Mouse (Mus musculus): ENCODE data around the gene Irf8. TPM values are rescaled to one million over a fixed set of nuclear protein-coding genes. Genes with fewer than 3 reads are reported as not detected.

The Irf8 gene
- 1 to 10 TPM; 8.4 to 9.7 TPM for total RNA-seq (2021)

DNA sequence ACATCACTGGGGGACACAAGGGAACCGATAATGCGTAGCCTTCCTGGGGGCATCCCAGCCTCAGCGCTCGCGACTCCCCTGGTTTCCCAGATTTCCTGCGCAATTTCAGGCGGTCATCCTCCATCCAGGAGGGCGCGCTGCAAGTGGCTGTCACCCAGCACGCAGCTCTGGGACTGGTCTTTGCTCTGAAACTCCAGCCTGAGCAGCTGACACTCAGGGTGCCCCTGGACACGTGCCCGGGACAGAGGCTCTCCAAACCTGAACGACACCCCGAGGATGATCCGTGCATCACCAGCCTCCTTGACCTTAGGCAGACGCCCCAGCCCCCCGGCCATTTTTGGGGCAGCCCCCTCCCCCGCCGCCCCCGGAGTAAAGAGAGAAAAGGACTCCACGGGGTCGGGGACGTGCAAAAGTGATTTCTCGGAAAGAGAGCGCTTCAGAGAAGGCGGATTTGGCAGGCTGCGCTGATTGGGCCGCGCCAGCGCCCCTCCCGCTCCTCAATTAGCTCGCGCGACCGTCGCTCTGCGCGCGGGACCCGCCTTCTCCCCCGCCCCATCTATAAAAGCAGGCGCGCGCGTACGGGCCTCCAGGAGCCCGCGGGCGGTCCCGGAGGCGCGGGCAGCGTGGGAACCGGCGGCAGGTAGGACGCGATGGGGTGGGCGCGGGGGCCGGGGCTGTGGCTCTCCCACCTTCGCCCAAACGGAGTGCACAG, at the start of gene Irf8:
Gene Irf8, plus strand, starts transcription at position 589 of the 712 bp plus-strand sequence.
- peak; percentile 91 for DNase-seq

DNA sequence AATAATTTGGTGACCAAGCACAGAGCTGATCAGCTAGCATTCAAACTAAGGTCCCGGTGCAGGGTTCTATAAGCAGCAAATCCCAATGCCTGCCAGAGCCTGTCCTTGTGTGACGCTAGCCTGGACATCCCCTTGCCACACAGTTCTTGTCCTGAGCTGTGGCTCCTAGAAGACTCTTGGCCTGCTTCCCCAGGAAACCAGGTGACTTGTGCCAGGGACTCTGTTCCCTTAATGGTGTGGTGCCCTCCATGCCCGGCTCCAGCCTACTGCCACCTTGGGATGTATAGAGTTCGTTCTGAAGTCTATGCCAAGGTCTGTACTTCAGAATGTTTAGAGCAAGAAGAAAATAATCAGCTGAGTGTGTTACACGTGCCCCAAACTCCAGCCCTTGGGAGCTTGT, 49.6 kb upstream of the Irf8 start:
- DNase-seq: no peak

DNA sequence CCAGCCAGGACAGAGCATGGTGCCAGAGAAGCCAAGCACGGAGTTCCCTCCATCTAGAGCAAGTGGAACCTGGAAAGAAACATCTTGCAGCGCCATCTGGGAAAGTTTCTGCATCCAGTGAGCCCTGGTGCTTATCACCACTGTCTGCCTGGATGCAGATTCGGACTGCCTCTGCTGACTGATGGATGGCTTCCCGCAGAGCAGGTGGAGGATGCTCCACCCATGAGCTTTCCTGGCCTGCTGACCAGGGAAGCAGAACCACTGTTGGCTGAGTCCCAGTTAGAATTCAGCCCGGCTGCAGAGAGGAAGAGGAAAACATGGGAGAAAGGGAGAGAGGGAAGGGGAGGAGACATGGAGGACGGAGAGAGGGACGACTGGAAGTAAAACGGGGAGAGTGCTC, 48.4 kb upstream of the Irf8 start:
- peak; percentile 51 for DNase-seq

DNA sequence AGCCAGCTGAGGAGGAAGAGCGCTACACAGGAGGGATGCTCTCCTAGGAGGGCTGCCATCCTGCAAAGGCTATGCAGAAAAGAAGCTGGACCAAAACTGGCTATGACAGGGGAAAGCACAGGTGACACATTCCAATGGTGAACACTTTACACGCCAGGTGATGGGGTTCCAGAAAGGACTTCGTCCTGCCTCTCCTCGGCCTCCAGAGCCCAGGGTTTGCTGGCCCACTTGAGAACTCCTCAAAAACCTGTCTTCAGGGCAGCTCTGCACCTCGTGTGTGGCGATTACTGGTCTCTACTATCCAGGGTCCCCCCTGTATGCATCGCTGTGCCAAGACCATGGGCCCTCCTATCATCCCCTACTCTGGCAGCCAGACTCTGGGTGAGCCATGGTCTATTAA, 47.6 kb upstream of the Irf8 start:
- no peak for DNase-seq

DNA sequence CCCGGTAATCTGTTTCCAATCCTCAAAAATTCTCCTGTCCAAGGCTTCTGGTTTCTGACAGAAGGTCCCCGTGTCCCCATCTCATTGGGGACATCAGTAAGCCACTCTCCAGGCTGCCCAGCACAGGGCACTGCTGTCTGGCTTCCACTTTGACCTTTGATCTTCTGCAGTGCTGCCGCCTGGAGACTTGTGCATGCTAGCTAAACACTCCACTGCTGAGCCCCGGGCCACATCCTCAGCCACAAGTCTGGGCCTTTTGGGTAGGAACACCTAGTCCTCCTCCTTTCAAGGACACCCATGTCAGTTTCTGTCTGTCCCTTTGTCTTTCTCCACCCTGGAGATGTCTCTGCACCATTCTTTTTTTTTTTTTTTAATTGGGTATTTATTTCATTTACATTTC, 43.2 kb upstream of the Irf8 start:
- no peak for DNase-seq

DNA sequence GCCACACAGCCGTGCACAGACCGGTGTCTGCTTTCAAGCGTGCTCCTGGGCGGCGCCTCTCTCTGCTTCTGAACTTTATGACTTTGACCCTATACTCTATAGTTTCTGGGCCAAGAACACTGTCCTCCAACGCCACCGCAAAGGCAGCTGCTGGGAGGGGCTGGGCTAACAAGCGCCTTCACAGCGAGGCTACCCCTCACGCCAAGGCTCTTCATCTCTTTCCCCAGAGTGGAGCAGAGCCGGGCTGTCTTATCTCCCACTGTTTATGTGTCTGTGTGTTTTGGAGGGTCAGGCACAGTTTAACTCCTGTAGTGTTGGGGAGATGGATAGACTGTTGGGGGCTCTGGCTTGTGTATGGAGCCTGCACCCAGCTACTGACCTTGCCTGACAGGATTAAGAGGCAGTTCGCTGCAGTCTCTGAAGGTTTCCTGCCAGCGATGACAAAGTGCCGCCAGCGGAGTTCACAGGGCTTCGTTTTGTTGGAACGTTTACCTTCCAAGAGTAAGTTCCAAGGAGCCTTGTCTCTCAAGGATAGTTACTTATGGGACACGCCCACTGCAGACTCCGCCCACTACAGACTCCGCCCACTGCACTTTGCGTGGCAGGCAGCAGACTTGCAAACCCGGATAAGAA, 42.2 kb upstream of the Irf8 start:
- peak; percentile 49 for DNase-seq

DNA sequence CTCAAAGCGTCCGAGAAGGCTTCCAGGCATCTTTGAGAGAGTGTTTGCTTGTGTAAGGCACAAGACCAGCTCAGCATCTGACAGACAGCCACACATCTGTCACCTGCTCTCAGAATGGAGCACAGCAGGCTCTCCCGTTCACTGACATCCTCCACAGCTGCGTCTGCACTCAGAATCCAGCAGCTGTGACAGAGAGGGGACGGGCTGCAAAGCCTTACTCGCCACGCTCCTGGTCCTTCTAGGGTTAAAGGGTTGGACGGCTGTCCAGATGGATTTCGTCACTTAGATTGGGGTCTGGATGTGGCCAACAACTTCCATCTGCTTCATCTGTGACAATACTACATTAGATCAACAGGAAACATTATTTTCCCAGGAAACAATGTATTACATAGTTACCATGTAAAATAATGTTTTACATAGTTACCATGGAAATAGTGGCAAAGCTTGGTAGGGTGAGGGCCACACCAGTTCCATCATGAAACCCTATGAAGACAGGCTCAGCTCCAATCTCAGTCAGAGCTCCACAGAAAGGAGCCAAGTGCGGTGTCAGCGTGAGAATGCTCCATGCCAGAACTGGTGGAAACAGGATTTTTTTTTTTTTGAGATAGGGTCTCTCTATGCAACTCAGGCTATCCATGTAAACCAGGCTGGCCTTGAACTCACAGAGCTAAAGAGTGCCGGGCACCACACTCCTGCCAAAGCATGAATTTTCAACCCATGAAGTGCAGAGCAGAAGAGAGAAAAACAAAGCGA, 39.6 kb upstream of the Irf8 start:
- DNase-seq: peak; percentile 74

DNA sequence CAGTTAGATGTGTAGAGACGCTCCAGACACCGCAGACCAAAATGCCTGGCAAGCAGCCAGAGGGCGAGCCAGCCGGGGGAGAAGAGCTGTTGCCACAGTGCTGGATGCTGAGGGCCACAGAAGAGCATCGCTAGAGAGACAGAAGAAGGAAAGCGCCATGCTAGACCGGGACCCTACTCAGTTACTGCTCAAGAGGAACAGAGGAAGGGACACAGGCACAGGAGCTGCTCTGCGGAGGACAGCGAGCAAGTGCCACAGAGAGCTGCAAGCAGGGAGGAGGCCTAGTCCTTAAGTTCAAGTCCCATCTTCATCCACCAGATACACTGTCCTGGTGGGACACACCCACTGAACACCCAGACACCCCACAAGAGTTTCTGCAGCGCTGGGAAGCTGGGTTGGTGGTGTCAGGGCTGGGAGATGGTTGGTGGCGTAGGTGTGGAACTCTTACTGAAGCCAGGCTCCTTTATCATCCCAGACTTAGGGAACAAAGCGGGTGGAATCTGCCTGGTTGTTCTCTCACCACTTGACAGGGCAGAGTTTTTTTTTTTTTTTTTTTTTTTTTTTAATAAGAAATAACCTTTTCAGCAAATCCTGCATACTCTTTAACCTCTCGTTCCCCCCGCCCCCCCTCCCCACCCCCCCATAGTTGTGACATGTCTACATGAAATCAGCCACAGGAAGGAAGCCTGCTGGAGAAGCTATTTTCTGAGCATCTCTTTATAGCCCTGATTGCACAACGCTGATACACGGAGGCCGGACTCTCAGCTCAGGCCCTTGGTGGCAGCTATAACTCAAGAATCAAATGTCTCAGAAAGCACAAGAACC, 38.8 kb upstream of the Irf8 start:
- peak; percentile 77 for DNase-seq

DNA sequence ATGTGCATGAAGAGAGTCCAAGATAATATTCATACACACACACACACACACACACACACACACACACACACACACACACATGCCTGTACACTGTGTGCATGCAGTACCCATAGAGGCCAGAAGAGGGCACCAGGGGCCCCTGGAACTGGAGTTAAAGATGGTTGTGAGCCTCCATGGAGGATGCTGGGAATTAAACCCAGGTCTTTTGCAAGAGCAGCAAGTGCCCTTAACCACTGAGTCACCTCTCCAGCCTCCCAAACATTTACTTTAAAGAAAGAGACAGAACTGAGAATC, 38.2 kb upstream of the Irf8 start:
- DNase-seq: peak; percentile 48

DNA sequence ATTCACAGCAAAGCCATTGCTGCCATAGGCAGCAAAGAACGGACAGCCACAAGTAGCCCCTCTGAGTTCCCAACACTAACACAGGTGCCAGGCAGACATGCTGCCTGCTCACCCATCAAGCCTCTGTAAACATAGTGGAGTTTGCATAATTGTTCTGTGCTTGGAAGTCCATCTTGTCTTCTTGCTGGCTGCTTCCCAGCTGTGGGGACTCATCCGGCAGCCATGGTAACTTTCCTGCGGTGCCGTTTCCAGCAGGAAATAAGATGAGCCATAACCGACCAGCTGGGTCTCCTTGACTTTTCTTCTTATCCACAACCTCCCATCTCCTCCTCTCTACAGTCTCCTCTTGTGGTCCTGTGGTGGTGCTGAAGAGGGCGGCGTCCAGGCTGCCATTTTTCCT, 37.7 kb upstream of the Irf8 start:
- DNase-seq: no peak

DNA sequence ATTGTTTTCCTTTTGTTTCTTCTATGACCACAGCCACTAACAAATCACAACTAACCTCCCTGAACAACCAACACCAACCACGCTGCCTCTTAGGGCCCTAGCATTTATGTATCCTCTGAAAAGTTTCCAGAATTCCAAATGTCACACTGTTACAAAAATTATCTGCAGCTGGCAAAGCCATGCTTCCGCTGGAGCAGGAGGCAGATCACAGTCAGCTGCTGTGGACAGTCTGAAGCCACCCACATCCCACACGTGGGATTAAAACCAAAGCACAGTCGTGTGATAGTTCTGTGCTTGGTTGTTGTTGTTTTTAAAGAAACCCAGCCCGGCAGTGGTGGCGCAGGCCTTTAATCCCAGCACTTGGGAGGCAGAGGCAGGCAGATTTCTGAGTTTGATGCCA, 37.1 kb upstream of the Irf8 start:
- DNase-seq: no peak

DNA sequence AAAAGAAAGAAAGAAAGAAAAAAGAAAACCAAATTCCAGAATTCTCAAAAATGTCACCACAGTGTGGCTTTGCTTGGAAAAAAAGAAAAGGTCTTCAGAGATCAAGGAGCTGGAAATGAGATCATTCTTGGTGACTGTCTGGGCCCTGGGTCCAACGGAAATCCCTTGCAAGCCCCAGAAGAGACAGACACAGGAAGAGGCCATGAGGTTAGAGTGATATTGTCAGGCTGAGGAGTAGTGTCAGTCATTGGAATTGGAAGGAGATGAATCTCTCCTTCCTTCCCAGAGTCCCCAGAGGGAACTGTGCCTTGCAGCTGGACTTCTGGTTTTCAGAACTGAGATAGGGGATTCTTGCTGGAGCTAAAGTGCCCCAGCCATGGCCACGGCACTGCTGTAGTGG, 36.6 kb upstream of the Irf8 start:
- DNase-seq: no peak

DNA sequence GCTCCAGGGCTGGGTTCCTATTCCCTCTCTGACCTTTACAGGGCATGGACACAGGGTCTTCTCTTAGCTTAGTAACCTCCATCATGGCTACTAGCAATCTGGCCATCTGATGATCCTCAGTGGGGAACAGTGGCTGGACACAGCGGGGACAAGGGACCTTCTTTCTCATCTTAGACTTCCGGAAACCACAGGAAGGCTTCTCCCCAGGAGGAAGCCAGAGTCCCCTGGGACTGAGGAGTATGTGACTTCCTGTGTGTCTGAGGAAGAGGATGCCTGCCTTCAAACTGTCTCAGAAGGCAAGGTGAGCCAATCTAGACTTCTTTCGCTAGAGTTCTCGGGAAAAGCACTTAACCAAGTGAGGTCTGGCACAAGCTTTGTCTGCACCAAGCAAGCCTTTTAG, 36.1 kb upstream of the Irf8 start:
- DNase-seq: no peak

DNA sequence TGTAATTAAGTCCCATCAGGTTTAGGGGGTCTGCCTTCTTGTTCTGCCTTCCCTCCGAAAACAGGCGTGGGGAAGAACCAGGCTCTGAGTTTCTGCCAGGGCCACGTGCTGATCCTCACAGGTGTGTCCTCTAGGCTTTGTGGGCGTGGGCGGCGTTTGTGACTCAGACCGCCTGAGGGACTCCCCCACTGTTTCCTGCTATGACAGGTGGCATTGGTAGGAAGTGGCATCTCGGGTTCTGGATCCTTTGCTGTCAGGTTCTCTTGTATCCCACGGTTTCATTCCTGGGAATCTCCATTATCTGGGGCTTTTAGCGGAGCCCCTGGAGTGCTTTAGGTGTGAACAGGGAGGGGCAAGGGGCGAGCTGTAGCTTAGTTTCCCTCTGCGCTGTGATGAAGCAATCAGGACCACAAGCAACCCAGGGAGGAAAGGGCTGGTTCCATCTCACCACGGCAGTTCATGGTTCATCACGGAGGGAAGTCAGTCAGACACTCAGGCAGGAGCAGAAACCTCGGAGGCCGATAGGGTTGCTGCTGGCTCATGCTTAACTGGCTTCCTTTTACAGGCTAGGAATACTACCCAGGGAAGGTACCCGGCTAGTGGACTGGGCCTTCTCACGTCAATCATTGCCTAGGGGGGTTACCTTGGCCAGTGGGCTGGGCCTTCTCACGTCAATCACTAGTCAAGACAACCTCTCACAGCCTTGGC, 34.2 kb upstream of the Irf8 start:
- DNase-seq: no peak

DNA sequence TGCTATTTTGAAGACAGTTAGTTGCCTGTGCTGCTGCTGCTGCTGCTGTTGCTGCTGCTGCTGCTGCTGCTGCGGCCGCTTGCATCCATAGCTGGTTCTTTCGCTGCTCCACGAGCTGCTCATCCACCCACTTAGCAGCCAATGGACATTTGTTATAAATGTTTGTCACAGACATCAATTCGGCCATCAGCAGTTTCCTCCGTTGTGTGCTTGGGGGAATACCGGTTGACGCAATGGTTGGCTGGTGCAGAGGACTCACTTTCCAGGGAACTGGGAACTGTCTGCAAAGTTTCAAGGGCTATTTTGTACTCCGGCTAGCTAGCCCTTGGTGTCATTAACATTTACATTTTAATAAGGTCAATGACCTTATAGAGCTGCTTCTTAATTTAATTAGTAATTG, 32.0 kb upstream of the Irf8 start:
- DNase-seq: peak; percentile 53

DNA sequence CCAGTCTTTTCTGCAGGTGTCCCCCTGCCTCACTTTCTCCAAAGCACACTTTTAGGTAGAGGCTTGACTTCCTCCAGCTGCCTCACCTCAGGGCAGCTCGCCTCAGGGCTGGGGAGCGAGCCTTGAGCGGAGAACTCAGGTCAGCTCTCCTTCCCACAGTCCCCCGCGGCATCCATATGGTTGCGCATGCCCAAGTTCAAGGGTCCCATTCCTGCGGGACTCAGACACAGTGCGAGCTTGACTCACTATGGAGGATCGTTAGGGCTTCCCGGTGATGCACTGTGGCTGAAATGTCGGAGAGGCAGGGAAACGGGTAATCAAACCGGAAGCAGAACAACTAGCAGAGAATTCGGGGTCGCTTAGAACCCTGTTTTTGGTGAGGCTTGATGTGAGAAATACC, 31.0 kb upstream of the Irf8 start:
- no peak for DNase-seq

DNA sequence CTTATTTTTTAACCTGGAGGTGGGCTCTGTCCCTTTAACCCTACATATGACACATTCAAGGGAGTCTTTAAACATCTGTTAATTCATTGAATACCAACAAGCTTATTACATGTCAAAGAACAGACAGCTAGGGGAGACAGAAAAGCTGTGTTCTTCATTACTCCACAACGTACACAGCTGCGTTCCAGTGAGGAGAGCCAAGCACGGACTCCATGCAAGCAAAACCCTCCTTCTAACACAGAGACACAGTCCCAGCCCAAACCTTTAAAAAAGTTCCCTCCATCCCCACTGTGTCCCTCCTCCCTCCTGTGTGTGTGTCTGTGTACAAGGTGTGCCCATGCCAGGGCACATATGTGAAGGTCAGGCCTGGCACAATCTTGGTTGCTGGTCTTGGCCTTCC, 30.0 kb upstream of the Irf8 start:
- DNase-seq: no peak

DNA sequence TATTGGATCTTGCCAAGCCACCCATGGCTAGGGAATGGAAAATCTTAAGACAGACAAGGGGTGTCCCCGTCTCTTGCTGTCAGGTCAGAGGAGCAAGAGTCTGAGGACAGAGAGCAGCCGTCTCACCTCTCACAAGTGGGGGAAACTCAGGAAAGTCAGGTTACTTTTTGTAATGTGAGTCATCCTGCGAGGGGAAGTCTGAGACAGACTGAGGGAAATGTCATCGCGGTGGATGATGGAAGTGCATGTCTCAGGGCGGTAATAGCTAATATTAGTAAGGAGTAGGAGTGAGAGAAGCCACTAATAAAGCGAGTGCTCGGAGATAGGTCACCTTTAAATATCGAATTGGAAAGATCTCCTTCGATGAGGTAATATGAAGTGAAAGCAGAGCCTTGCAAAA, 27.0 kb upstream of the Irf8 start:
- no peak for DNase-seq

DNA sequence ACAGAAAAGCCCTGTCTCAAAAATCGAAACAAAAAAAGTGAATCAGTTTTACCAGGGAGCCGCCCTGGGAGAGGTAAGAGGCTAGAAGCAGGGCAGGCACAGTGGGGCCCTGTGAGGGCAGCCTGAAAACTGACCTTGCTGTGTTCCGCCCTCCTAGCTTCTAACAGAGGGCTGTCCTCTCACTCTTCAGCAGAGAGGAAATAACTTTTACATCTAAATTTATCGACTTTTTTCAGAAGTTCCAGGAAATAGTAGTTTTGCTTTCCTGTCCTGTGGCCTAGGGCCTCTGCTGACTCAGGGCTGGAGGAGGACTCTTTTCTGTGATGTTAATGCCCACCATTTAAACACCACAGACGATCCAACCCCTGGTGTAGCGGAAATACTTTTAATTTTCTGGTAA, 21.0 kb upstream of the Irf8 start:
- DNase-seq: no peak

DNA sequence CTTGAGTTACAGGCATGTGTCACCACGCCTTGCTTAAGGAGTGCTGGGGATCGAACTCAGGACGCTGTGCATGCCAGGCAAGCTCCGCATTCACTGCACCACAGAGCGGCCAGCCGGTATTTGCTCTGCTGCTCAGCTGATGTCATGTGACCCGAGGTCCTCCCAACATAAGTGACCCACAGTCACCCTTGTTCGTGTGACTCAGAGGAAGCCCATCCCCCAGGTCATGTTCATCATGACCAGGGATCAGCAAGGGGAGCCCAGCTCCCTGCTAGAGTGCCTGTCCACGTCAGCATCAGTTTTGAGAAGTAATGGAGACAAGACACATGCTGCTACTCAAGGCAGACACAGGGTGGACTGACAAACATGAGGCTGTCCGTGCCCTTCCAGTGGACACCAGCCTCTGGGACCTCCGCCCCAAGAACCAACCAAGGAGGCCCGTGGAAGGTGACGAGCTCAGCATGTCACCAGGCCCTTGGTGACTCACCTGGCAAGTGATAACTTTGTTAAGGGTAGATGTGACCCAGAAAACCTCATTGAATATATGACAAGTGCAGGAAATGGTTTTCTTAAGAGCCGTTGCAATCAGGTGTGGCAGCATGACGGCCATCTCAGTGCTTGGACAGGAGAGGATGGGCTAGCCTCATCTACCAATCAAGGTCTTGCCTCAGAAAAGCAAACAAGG, 20.0 kb upstream of the Irf8 start:
- DNase-seq: no peak

DNA sequence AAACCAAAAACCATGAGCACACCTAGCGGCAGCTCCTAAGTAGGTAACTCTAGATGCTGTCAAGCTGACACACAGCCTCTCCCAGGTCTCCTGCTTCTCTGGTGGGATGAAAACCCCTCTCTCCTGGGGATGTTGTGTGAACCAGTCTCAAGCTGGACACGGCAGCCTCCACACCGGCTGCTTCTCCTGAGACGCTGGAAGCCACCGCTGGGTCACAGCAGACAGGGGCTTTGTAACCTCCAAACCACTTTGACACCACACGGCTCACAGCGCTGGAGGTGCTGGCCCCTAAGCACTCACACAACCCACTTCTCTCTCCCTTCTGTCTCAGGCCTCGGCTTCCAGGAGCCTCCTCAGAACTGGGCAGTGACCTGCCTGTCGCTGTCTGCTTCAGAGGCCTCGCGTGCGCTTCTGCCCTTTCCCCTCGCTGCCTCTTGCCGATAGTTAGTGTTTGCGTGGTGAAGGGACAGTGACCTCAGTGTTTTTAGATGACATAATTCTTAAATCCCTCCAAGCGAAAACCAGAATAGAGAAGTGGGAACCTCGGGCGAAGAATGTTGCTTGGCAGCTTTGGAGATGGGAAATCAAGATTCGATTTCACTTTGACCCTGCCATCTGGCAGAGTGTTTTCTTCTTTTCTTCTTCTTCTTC, 16.4 kb upstream of the Irf8 start:
- no peak for DNase-seq
